Mouse (Mus musculus) large intestine, adult 2 months (tissue): ENCODE measurements around the gene Pipox. TPM values are rescaled to one million over a fixed set of nuclear protein-coding genes. Genes with fewer than 3 reads are reported as not detected.

Source experiments
- DNase-seq: peaks from one replicate; pipeline ENCODE4 v3.0.0-alpha.2; 2012; ENCODE audit warnings: low read depth, low spot score
- WGBS: fragments of 180-500 bp; shearing (Covaris S2); methylation state at CpG from one replicate; pipeline ENCODE4 v1.1.7; 2018; 5-methylcytosine and 5-hydroxymethylcytosine counted together
- polyA plus RNA-seq: library from polyadenylated mRNA; depleted of rRNA; stranded (reverse); fragments of >200 nt; gene quantifications from 2 replicates; pipeline ENCODE4 v1.2.3, GENCODE M21; 2012; rRNA removed

Pipox gene
- 8.4 and 21.5 TPM in 2 replicates for polyA plus RNA-seq

- DNase-seq, result peak; percentile 56
- 17% methylated on average over 11 of the region's 11 CpGs for WGBS
Measured at GRCm38 (mm10) chr11:77893787-77894718, at the start of gene Pipox. Gene Pipox, minus strand, starts transcription at chr11:77894096.

- 28% methylated on average over 5 of the region's 5 CpGs for WGBS
- no peak for DNase-seq
Measured at GRCm38 (mm10) chr11:77942230-77942629, 48.3 kb upstream of the Pipox start.

- no peak for DNase-seq
- 15% methylated on average over 4 of the region's 4 CpGs for WGBS
Measured at GRCm38 (mm10) chr11:77937649-77938410, 43.9 kb upstream of the Pipox start.

DNA sequence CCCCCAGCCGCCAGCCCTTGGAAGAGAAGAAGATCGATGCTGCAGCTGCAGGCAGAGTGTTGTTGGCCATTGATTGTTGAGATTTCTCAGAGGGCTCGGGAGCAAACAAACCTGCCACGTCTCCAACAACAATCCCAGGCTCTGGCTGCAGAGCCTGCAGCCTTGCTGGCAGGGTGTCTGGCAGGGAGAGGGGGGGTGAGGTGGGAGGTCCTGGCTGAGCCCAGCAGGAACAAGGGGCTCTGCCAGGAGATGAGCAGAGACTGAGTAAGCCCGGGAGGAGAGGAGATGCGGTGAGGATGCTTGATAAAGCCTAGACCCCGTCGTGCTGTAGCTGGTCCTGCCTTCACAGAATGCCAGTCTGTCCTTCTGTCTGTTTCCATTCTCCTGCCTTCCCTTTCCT lies 43.0 kb upstream of the Pipox start:
- DNase-seq, result no peak
- WGBS, result 7% methylated on average over 8 of the region's 8 CpGs

DNA sequence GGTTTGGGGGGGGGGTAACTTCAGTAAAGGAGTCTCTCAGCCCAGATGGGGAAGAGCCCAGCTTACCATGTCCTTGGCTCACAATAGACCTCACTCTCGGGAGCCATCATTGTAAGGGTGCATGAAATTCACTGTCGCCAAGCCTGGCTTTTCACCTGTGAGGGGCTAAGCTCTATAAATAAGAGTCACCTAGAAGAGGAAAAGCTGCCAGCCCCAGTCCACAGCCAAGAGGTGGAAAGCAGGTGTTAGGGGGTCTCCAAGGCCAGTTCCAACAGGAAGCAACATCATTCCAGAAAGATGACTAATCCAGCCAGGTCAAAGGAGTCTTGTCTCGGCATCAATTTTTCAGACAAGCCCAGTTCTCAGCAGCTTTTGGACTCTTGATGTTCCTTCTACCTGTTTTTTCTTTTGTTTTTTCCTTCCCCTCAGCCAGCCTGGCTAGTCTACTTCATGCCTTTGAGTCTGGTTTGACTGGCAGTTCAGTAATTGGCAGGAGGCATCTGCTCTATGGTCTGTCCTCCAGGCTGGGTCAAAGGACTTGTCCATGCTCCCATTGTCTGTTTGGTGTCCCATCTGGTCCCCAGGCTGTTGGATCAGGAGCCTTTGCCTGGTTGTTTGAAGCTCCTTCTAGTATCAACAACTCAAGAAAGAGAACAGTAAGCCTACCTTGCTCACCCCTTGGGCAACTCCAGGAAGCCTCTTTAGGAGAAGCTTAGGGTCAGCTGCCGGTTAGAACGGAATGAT lies 40.8 kb upstream of the Pipox start:
- WGBS, result 47% methylated on average over 5 of the region's 5 CpGs

GRCm38 (mm10) chr11:77934111-77934521 lies 40.2 kb upstream of the Pipox start:
- WGBS, result 5% methylated on average over 4 of the region's 4 CpGs
- DNase-seq, result no peak

More for the DNA sequence above, 40.8 kb upstream of the Pipox start:
- no peak for DNase-seq

- 33% methylated on average over 5 of the region's 5 CpGs for WGBS
- no peak for DNase-seq
Measured at GRCm38 (mm10) chr11:77932576-77932975, 38.7 kb upstream of the Pipox start.

DNA sequence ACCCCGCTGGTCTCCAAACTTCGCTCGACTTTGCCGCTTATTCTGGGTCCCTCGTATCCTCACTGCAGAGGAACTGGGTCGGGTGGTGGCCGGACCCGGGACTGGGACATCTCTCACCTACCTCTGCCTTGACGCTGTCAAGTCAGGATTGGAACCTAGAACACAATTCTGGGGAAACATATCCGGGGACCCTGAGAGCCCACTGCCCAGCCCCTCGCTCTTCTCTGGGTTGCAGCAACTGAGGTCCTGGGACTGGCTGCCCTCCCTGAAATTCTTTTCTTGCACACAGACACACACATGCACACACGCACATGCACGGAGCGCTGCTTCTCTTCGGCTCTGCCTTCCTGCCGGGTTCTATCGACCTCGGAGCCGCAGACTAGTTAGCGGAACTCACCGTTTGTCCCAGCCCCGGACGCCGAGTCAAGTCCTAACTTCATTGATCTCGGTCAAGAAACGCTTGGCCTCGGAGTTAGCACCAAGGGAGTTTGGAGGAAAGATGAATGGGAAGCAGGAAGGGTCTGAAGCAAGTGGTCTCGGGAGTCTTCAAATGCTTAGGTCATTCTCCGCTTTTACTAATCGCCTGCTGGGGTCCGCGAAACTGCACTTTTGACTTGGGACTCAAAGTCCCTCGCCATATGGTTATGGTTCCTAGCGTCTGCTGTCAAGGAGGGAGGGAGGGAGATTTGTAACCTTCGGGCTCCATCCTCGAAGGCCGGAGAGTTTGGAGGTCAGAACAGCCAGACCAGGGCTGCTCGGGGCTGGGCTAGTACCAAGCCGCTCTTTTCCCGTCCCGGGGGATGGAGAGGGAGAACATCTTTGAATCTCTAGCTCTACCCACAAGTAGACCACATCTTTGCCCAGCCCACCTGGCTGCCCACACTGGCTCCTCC lies 37.9 kb upstream of the Pipox start:
- DNase-seq, result no peak
- 5% methylated on average over 41 of the region's 41 CpGs for WGBS

GRCm38 (mm10) chr11:77930751-77931540 lies 37.0 kb upstream of the Pipox start, which contains the start of gene Sez6:
Gene Sez6, plus strand, starts transcription at chr11:77930800.
- under 1% methylated on average over 91 of the region's 94 CpGs for WGBS
- DNase-seq, result no peak

DNA sequence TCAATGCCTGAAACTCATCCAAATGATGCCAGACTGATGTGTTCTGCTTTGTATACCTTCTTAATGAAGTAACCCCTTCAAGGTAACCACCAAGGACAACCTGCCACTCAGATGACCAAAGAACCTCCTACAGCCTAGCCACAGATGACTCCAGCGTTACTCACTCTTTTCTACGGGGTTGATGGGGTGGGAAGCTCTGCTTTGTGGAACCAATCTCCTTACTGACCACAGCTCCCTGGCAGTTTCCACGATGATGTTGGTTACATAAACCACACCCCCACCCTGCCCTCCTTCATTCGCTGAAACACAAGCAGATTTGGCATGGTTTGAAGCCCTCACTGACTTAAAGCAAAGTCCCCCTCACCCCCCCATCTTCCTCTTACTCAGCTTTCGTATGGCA lies 33.9 kb upstream of the Pipox start:
- WGBS, result 55% methylated on average over 5 of the region's 5 CpGs
- no peak for DNase-seq

DNA sequence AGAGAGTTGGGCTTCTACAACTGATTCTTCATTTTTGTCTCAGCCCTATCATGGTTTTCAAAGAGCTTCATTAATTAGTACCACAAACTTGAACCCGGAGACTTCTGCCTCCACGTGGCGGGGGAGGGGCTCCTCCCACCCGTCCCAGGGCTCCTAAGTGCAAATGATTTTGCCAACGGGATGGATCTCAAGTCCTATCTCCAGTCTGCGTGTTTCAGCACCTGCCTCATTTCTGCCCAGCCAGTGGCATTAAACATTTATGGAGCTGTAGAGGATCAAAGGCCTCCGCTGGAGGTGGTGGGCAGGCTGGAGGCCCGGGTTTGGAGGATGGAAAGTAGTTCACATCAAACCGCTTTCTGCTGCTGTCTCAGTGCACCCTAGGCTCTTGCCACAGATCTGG lies 32.8 kb upstream of the Pipox start:
- 17% methylated on average over 9 of the region's 9 CpGs for WGBS
- DNase-seq, result no peak

DNA sequence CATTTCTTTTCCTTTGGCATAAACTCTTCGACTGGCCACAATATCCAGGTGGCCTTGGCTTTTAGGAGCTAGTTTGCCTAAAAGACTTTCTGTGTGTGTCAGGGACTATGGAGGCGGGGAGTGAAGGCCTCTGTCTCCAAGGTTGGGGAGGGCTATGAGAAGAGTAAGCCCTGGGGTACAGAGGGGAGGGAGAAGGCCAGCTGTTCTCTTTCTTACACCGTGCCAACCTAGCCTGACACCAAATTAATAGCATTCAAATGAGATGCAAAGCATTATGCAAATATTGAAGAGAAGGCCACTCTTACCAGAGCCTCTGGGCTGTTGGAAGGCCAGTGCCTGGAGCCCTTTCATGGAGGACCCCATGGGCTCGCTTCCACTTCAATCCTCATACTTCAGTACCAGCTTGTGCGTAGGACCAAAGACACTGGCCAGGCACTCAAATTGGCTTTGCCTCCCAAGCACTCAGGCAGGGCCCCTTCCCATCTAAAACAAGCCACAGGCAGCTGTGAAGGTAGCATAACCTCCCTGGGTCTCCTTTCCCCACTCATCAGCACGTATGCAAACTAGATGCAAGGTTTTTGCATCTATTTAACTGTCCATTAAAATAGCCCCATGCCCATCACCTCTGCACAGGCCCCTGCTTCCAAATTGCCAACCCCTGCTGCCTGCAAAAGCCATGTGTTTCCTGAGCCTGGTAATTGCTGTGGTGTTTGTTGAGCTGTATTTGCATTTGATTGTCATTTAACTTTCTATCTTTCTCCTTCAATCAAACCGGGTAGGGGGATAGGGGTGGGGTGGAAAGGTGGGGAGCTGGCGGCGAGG lies 32.2 kb upstream of the Pipox start:
- no peak for DNase-seq
- 41% methylated on average over 9 of the region's 9 CpGs for WGBS

DNA sequence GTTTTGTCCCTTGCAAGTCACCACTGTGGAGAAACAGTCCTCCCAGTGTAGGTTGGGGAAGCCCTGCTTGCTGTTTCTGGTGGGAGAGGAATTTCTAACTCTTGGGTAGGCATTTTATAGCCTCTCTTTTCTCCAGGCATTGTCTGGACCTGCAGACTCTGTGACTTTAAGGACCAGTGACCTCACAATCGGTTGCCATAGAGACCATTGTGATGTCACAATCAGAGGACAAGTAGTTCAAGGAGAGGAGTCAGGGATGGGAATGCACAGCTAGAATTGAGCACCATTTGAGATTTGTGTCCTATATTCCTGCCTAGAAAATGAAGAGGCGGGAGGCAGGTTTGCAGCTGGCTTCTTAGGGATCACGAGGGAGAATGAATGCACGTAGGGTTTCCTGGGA lies 29.4 kb upstream of the Pipox start:
- DNase-seq, result no peak
- WGBS, result 72% methylated on average over 4 of the region's 4 CpGs

- DNase-seq, result no peak
- 47% methylated on average over 10 of the region's 10 CpGs for WGBS
Measured at GRCm38 (mm10) chr11:77917166-77917565, 23.3 kb upstream of the Pipox start.

DNA sequence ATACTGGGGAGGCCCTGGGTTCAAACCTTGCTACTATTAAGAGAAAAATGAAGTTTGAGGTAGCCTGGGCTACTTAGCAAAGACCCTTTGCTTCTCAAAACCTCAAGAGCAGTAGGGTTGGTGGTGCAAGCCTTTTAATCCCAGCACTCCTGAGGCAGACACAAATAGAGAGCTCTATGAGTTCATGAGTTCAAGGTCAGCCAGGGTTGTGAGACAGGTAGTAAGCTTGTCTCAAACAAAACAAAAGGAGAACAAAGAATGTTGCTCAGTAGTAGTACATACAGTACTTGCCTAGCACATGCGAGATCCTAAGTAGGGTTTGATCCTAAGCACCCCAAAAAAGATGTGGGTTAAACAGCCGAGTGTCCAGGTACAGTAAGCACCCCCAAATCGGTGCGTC lies 22.8 kb upstream of the Pipox start:
- whole genome bisulfite sequencing, result 74% methylated on average over 4 of the region's 4 CpGs
- DNase-seq, result no peak

GRCm38 (mm10) chr11:77914598-77915260 lies 20.8 kb upstream of the Pipox start:
- DNase-seq, result no peak
- WGBS, result 8% methylated on average over 32 of the region's 32 CpGs

DNA sequence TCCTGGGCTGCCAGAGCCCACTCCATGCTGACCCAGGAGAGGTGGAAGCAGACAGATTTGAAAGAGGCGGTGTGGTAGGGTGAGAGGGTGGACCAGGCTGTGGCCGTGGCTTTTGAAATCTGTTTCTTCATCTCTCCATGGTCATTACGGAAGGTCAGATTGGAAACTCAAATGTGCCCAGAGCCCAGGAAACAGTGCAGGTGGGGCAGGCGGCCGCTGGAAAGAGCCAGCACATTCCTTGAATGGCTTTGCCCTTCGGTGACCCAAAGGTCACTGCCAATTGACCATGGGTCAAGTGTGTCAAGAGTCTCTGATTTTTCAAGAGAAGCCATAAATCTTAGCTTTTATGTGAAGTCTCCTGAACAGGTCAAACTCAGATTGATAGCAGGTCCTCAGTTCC lies 19.6 kb upstream of the Pipox start:
- 58% methylated on average over 6 of the region's 6 CpGs for WGBS
- DNase-seq, result no peak
